Mouse (Mus musculus) spleen, postnatal 10 days (tissue): Measurements from ENCODE around the gene Pbld1.
A peak's percentile ranks its signal among the peaks of the same experiment; 100 is the strongest.
"Not testable (repeated sequence)": the region's sequence is repeated elsewhere in the genome, so short reads cannot be mapped to it uniquely, and the experiment has no call there.

Source experiments
- DNase-seq, 2 experiments: peaks; one replicate each; pipeline ENCODE4 v3.0.0; 2021 to 2022; ENCODE audit warnings: low spot score in 2 of 2

Pbld1 gene

DNA sequence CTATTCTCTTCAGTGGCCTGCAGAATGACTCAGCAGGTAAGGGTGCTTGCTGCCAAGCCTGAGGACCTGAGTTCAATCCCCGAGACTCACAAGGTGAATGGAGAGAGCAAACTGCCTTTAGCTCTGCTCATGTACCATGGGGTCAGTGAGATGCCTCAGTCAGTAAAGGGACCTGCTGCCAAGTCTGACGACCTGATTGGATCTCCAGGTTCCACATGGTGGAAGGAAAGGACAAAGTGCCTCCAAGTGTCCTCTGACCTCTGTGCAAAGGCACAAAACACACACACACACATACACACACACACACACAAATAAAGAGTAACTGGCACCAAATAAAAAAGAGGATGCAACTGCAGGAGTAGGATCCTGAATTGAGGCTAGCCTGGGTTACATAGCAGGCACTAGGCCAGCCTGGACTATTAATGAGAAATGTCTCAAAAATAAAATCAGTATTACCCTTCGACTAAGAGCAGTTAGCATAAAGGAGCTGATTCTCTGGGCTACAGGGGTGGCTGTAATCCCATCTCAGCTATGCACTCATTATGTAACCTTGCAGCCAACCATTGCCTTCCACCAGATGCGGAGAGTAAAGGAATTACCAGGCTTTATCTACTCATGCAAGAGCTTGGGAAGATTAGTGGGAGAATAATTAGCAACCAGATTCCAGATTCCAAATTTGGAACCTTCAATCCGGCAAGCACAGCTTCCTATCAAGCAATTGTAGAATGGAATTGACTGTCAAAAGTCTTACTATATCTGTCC is 19.9 kb upstream of the Pbld1 start:
- DNase-seq, result no peak

DNA sequence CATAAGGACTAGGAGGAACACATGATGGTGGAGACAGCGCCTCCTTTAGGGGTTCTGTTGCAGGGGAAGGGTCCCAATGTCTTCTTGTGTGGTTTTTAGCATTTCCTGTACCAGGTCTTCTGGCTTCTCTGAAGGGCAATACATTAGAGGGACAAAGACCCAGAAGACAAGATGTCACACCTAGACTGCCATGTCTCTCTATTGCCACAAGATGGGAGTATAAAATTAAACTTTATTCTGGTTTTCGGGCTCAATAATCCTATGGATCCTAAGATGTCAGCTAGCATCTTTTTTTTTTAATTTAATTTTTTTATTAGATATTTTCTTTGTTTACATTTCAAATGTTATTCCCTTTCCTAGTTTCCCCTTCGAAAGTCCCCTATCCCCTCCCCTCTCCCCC is 16.8 kb upstream of the Pbld1 start:
- no peak for DNase-seq

DNA sequence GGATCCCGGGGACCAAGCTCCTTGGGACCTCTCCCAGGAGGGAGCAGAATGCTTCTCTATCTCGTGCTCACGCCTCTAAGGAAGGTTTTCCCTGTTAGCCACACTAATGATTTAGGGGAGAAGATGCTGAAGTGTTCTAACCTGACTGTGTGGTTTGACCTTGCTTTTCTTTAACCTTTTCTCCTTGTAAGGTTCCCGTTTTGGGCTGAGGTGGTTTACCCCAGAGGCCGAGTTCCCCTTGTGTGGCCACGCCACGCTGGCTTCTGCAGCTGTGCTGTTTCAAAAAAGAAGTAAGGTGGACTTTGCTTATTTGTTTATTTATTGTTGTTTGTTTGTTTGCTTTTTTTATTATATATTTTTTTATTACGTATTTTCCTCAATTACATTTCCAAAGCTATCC is 12.2 kb upstream of the Pbld1 start:
- no peak for DNase-seq

DNA sequence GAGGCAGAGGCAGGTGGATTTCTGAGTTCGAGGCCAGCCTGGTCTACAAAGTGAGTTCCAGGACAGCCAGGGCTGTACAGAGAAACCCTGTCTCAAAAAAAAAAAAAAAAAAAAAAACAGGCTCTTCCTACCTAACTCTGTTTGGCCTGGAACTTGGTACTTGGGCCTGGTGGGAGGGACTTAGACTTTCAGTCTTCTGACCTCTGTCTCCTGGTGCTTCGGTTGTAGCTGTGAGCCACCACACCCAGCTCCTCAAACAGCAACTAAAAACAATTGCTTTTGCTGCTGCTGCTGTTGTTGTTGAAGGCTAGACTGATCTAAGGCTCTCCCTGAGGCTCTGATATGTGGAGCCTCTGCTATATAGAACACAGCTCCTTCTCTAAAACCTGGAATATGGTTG is 10.9 kb upstream of the Pbld1 start:
- no peak for DNase-seq

DNA sequence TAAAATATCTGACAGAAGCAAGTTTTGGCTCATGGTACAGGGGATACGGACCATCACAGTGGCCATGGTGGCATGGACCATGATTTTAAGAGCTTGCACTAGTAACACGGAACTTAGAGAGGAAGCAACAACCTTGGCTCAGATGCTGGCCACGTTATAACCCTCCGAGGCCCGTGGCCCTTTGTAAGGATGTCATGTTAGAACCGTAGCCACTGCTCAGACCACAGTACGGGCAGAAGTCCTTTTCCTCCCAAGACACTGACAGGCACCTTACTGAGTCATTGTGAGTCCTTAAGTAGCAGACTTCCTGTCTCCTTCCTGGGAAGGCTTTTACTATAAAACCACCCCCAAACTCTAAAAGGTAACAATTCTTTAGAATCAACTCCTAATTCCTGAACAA is 8.7 kb upstream of the Pbld1 start:
- DNase-seq, result no peak

DNA sequence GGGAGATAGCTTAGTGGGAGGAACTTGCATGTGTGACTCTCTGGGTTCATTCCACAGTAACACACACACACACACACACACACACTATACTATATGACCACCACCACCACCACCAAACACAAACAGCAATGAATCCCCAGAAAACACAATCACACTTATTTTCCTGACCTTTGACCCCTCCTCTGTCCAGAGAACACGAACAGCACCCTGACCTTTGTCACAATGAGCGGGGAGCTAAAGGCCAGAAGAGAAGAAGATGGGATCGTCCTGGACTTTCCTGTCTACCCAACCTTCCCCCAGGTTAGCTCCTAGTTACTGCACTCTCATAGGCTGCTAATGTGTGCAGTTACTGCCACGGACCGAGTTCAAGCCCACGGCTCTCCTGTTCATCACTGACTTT is 8.0 kb upstream of the Pbld1 start:
- no peak for DNase-seq

DNA sequence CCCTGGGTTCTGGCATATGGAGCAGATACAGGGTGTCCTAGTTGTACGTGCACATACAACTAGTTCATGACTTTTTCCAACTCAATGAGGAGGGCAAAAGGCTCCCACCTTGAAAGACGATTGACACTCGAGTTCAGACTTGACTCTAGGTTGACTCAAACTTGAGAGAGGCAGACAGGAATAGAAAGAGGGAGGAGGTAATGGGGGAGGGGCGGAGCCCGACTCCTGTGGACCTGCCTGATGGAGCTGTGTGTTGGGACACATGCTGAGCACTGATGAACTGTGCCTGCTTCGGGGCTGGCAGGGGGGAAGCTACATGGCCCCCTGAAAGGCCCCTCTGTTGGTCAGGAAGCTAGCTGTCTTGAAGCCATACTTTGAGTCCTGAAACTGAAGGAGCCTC is 7.0 kb upstream of the Pbld1 start:
- no peak for DNase-seq

DNA sequence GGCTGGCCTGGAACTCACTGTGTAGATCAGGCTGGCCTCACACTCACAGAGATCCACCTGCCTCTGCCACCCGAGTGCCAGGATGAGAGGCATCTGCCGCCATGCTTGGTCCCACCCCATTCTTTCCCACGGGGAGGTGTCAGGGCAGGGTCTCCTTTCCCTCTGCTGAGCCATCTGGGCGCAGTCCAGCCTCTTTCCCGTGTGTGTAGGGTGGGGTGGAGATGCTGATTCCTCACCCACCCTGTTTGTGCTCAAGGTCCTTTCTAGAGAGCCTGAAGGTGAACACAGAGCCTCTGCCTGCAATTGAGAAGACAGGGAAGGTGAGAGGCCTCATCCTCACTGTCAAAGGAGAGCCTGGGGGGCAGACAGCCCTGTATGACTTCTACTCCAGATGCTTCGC is 5.9 kb upstream of the Pbld1 start:
- not testable (repeated sequence) for DNase-seq

DNA sequence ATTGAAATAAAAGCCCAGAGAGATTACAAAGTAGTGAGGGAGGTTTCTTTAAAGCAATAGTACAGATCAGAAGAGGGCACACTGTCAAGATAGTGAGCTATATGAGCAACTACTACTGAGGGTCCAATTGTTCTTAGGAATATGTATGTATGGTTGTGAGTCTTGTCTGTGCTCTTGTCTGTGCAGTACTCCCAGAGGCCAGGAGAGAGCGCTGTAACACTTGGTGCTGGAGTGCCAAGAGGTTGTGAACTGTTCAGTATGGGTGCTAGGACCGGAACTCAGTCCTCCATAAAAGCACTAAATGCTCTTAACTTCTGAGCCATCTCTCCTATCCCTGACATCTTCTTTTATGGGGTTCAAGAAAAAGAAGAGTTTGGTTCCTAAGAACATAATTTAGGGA is 5.4 kb upstream of the Pbld1 start:
- peak in 1 of 2 experiments; percentile 27 for DNase-seq

DNA sequence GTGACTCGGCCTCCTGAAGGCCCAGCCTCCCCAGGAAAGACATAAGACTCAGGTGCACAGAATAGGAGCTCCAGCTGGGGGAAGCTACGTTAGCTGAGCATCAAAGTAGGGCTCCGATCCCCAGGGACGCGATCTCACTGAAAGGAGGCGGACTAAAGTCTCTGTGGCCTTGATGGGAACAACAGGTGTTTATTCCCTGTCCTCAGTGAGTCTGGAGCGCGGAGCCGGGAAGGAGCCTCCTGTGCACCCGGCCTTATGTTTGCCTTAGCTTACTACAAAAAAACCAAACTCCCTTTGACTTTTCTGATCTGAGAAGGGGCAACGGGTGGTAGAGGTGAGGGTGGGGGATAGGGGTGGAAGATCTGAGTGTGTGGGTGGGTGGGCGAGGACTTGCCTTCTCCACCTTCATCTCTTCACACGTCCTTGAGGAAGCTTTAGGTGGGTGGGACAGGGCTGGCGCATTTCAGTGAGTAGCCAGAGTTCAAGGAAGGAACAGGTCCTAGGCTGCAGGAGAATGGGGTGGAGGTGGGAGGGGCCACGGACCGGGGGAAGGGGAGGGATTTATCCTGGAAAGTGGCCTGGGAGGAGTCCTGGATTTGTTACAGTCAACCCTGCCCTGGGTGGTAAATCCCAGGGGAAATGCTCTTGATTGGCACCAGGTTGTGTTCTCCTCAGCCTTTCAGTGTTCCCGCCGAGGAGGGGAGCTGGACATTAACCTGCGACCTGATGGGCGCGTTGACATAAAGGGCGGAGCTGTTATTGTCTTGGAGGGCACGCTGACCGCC is 2.8 kb upstream of the Pbld1 start:
- DNase-seq, result no peak

DNA sequence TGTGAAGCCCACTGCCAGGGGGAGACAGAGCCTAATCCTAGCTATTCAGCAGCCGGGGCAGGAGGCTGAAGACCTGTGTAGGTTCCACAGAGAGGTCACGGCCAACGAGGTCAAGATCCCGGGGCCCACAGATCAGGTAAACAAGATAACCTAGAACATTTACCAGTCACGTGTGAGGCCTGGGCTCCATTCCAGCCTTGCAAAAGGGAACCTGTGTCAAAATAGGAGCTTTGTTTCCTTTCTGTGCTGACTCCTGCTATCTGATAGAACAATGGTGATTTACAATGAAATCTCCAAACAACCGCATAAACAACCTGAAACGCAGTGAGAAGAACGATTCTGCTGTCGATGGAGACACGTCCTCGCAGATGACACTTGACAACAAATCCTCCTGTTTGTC is 444 bp downstream of the Pbld1 start:
- DNase-seq, result no peak

DNA sequence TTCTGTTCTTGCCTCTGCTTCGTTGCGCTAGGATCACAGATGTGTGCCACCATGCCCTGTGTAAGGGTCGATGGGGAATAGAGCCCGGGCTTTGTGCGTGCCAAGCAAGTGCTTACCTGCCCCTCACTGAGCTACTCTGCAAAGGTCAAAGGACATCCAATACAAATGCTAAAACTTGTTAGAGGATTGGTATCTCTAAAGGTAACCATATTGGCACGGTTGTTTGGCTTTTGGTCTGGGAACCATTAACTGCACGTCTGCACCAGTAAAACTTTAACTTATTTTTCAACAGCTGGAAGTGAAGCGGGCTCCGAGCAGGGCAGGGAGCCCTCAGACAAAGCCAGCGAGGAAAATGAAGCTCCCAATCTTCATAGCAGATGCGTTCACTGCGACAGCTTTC is 1.3 kb downstream of the Pbld1 start:
- DNase-seq, result no peak

DNA sequence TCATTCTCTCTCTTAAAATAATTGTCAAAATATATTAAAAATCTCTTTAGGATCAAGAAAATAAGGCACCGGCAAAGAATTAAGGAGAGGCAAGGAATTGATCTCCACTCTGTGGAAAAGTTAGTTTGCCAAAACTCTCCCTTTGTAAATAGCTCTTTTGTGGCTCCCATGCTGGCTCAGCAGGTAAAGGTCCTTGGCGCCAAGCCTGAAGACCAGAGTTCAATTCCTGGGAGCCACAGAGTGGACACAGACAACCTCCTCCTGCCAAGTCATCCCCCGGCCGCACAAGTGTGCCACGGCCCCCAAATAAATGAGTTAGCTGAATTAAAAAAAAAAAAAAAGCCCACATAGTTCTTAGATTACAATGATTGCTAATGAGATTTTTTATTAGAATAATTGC is 2.7 kb downstream of the Pbld1 start:
- DNase-seq, result no peak

DNA sequence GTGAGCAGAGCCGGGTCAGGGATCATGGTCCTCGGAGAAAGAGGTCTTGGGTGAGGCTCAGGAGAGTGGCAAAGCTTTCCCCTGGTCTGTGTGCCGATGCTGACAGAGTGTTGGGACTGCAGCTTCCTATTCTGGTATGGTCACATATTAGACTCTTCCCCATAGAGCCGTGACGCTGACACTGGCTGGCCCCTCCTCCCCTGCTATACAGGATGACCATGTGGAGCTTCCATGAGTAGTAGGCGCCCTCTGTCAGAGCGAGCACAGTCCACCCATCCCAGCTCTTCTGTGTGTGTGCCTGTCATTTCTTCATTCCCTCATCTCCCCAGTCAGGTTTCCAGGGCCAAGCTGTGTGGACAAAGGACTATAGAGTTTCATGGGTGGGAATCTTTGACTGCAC is 3.4 kb downstream of the Pbld1 start:
- DNase-seq, result no peak

DNA sequence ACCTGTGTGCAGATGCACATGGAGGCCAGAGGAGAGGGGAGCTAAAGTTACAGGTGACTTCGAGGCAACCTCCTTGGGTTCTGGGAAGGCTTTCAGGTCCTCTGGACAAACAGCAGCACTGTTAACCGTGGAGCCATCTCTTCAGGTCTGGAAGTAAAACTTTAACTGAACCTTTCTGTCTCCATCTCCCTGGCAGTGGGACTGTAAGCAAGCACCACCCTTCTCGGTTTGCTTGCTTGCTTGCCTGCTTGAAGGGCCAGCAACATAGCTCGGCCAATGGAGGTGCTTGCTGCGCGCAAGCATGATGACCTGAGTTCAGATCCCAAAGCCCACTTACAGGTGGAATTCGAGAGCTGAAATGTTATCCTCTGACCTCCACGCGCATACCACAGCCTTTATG is 4.6 kb downstream of the Pbld1 start:
- DNase-seq, result no peak

DNA sequence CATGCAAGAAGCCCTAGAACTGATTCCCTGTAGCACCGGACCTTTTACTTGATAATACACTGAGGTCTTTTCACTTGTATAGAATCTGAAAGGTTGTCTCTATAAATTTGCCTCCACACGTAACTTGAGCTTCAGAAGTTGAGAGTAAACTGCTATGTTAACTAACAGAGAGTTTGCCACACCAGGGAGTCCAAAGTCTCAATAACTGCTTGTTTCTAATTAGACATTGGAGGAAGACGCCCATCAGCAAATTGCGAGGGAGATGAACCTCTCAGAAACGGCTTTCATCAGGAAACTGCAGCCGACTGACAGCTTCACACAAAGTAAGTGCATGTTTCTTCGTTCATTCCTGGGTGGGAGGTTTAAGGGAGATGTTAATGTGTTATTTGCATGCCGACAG is 5.6 kb downstream of the Pbld1 start:
- DNase-seq, result no peak

DNA sequence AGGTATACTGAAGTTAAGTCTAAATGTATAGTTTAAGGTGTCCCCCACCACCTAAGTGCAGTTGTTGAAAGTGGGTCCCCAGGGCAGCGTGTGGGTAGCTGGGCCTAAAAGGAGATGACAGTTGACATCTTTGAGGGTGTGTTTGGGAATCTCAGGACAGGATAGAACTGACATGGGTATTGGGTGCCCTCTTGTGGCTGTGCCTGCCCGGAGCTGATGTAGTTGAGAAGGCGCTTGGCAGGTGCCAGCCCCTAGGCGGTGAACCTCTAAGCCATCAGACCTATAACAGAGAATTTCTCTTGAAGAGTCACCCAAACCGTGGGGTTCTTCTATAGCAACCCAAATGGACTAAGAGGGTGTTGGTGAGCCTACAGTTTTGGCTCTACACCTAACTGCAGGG is 6.0 kb downstream of the Pbld1 start:
- DNase-seq, result peak; percentile 37 to 78

DNA sequence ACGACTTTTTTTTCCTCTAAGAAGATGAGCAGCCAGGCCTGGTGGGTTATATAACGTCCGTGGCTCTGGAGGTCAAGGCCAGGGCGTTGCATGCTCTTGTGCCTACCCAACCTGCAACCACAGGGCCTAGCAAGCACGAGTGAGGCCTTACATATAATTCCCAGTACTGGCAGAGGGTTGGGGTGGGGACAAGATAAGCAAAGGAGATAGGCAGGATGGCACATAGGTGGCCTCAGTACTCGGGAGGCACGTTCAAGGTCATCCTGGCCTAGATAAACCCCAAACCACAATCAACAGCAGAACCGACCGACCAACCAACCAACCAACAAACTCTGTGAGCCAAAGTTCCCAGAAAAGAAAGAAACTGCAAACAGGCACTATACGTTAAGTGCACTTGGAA is 26.3 kb downstream of the Pbld1 start:
- no peak for DNase-seq

DNA sequence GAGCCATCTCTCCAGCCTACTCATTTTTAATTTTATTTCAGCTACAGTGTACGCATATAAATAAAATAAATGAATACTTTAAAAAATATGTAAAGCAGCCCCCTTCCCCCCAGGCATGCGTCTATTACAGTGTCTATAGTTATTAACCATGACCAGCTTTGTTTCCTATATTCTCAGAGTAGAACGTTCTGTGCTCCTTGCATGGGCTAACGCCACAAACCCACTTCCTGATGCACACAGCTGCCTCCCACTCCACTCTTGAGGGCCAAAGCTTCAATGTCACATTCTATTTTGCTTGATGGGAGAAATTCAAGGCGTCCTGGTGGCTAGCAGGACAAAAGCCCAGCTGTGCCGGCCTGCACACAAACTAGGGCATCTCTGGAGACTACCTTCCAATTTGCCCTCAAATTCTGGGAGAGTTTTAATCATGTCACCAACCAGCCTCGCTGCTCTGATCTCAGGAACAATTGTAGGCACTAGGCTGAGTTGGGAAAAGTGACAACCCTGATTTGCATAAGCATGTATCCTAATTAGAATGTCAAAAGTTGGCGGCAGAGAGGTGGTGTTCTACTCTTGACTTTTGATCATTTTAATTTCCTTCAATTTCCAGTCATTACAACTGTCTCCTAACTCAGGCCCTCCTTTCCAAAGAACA is 29.3 kb downstream of the Pbld1 start:
- DNase-seq, result no peak

DNA sequence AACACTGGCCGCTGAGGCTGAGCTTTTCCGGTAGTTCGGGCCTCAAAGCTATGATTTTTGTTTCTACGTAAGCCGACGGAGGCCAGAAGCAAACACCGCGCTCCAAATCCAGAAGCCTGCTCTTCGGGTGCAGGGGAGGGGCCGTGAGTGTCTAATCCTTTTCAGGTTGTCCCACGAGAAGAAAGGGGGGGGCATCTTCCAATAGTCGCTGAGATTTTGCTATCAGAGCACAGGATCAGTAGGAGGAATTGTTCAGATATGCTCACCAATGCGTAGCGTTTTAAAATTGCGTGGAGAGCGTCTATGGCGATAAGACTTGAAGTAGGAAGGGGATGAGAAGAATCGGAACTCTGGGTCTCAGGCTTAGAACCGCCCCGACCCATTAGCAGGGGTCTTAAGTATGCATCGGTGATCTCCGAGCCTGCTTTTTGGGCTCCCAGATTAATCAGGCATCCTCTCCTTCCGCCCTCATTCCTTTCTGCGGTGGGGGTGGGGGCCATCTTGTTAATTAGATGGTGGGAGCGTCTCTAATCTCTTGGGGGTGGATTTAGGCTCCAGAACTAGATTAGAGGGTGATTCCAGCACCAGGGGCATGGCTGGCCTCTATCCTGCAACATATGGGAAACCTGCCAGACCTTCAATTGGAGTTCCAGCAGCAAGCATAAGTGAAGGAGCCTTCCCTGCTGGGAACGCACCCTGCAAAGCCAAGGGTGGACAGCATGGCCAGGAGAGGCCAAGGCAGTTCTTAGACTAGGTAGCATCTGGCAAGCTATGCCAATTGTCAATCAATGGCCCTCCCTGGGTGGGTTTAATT is 30.0 kb downstream of the Pbld1 start:
- peak in 1 of 2 experiments; percentile 6 for DNase-seq

DNA sequence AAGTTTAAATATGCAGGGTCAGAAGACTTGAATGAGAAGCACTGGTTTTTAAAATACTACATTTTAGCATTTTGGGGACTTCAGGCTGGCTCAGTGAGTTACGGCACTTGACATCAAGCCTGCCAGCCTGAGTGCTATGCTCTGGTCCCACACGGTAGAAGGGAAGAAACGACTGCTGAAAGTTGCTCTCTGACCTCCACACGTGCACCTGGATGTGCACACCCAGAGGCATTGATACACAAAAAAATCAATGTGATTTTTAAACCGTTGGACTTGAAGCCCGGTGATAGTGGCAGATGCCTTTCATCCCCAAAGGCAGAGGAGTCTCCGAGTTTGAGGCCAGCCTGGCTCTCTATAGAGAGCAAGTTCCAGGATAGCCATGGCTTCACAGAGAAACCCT is 32.0 kb downstream of the Pbld1 start:
- DNase-seq, result no peak
